Mouse (Mus musculus) hindbrain, embryonic 11.5 days (tissue): ENCODE measurements around the gene Aatk. TPM values are rescaled to one million over a fixed set of nuclear protein-coding genes. Genes with fewer than 3 reads are reported as not detected.

Experiments used
- ATAC-seq: fragments of 200-750 bp; cut with Nextera tagmentation; 2 replicates; pipeline ENCODE4 v1.8.0; 2017; ENCODE audit warnings: mild to moderate bottlenecking, moderate TSS enrichment, moderate library complexity; ENCODE audit not compliant: low FRiP score
- DNase-seq: peaks from one replicate; pipeline ENCODE4 v3.0.0-alpha.2; 2015; ENCODE audit warnings: low spot score
- H3K27ac ChIP-seq: fragments of 300-500 bp; sonication (generic); 2 replicates; pipeline ENCODE4 v1.5.1; 2014; ENCODE audit warnings: mild to moderate bottlenecking, low read depth, low read length
- H3K27me3 ChIP-seq: fragments of 300-500 bp; sonication (generic); 2 replicates; pipeline ENCODE4 v1.6.1; 2014; ENCODE audit warnings: mild to moderate bottlenecking, low read length, moderate library complexity, mixed read lengths; ENCODE audit not compliant: control insufficient read depth, insufficient read depth
- H3K36me3 ChIP-seq: fragments of 300-500 bp; sonication (generic); 2 replicates; pipeline ENCODE4 v1.6.1; 2014; ENCODE audit warnings: mild to moderate bottlenecking, low read length, moderate library complexity, mixed read lengths; ENCODE audit not compliant: control insufficient read depth, insufficient read depth
- H3K4me1 ChIP-seq: fragments of 300-500 bp; sonication (generic); replicated peaks from 2 replicates; pipeline ENCODE4 v1.6.1; 2014; ENCODE audit warnings: low read length, mixed read lengths; ENCODE audit not compliant: control insufficient read depth, insufficient read depth
- H3K4me2 ChIP-seq: fragments of 300-500 bp; sonication (generic); replicated peaks from 2 replicates; pipeline ENCODE4 v1.6.1; 2014; ENCODE audit warnings: mild to moderate bottlenecking, low read depth, low read length
- H3K4me3 ChIP-seq: fragments of 300-500 bp; sonication (generic); 2 replicates; pipeline ENCODE4 v1.5.1; 2014; ENCODE audit warnings: low read depth, low read length
- H3K9ac ChIP-seq: fragments of 300-500 bp; sonication (generic); 2 replicates; pipeline ENCODE4 v1.6.1; 2014; ENCODE audit warnings: low read depth, low read length
- H3K9me3 ChIP-seq: fragments of 300-500 bp; sonication (generic); 2 replicates; pipeline ENCODE4 v1.6.1; 2016; ENCODE audit warnings: low read length; ENCODE audit not compliant: control insufficient read depth
- WGBS: fragments of 180-500 bp; shearing (Covaris S2); extraction: QIAGEN DNeasy Blood & Tissue Kit; methylation state at CpG from one replicate; pipeline ENCODE4 v1.1.7; 2014; 5-methylcytosine and 5-hydroxymethylcytosine counted together
- polyA plus RNA-seq: library from polyadenylated mRNA; unstranded; fragments of >200 nt; fragmentation: Nextera tagmentation; extraction: Ambion mirVana; gene quantifications from 2 replicates; pipeline ENCODE4 v1.2.1, GENCODE M21; 2014

Aatk gene
- polyA plus RNA-seq, 1 experiment from 2014 or later, result 1.9 TPM

- no peak overlapping the region for H3K9ac ChIP-seq
- no peak overlapping the region for H3K4me3 ChIP-seq
- no peaks in the 10 kb centered on the region for H3K27me3 ChIP-seq
- no peak overlapping the region for H3K4me2 ChIP-seq
- no peaks in the 10 kb centered on the region for H3K36me3 ChIP-seq
- H3K9me3 ChIP-seq, result no peaks in the 10 kb centered on the region
- H3K4me1 ChIP-seq, result no peaks in the 10 kb centered on the region
- WGBS, result 71% methylated on average over 3 of the region's 3 CpGs
- H3K27ac ChIP-seq, result no peak overlapping the region
- no peak for ATAC-seq
- DNase-seq, result no peak
These were observed 65.2 kb downstream of the Aatk start for GRCm38 (mm10) chr11:119981769-119982168.

- H3K9ac ChIP-seq, result no peak overlapping the region
- H3K4me2 ChIP-seq, result no peak overlapping the region
- no peaks in the 10 kb centered on the region for H3K36me3 ChIP-seq
- WGBS, result 89% methylated on average over 10 of the region's 10 CpGs
- H3K9me3 ChIP-seq, result no peaks in the 10 kb centered on the region
- DNase-seq (no peak), ATAC-seq (no peak)
- no peaks in the 10 kb centered on the region for H3K4me1 ChIP-seq
- H3K4me3 ChIP-seq, result no peak overlapping the region
- H3K27ac ChIP-seq, result no peak overlapping the region
- no peaks in the 10 kb centered on the region for H3K27me3 ChIP-seq
These were observed 67.2 kb downstream of the Aatk start for GRCm38 (mm10) chr11:119979596-119980385.

- WGBS, result 96% methylated on average over 4 of the region's 4 CpGs
- ATAC-seq (no peak), DNase-seq (no peak)
- no peak overlapping the region for H3K9ac ChIP-seq
- no peaks in the 10 kb centered on the region for H3K36me3 ChIP-seq
- no peaks in the 10 kb centered on the region for H3K4me1 ChIP-seq
- H3K27me3 ChIP-seq, result no peaks in the 10 kb centered on the region
- no peak overlapping the region for H3K27ac ChIP-seq
- H3K9me3 ChIP-seq, result no peaks in the 10 kb centered on the region
- H3K4me2 ChIP-seq, result no peak overlapping the region
- H3K4me3 ChIP-seq, result no peak overlapping the region
These were observed 68.3 kb downstream of the Aatk start for GRCm38 (mm10) chr11:119978701-119979100.

GRCm38 (mm10) chr11:119975739-119976501 is 71.0 kb downstream of the Aatk start:
- whole genome bisulfite sequencing, result 87% methylated on average over 8 of the region's 8 CpGs
- DNase-seq (no peak), ATAC-seq (no peak)
- Histone ChIP-seq H3K4me2 (no peak overlapping the region), H3K36me3 (no peaks in the 10 kb centered on the region), H3K4me3 (no peak overlapping the region), H3K27me3 (no peaks in the 10 kb centered on the region), H3K4me1 (no peaks in the 10 kb centered on the region), H3K9ac (no peak overlapping the region), H3K27ac (no peak overlapping the region), H3K9me3 (no peaks in the 10 kb centered on the region)

- peaks cover 7% of the 10 kb centered on the region for H3K4me1 ChIP-seq
- H3K4me2 ChIP-seq, result no peak overlapping the region
- no peaks in the 10 kb centered on the region for H3K27me3 ChIP-seq
- H3K9ac ChIP-seq, result no peak overlapping the region
- H3K4me3 ChIP-seq, result no peak overlapping the region
- H3K36me3 ChIP-seq, result no peaks in the 10 kb centered on the region
- no peaks in the 10 kb centered on the region for H3K9me3 ChIP-seq
- DNase-seq (no peak), ATAC-seq (no peak)
- 82% methylated on average over 4 of the region's 4 CpGs for WGBS
- H3K27ac ChIP-seq, result no peak overlapping the region
These were observed 73.2 kb downstream of the Aatk start for GRCm38 (mm10) chr11:119973789-119974188.

GRCm38 (mm10) chr11:119970021-119970851 is 76.7 kb downstream of the Aatk start:
- Histone ChIP-seq H3K4me1 (peaks cover 7% of the 10 kb centered on the region), H3K27me3 (no peaks in the 10 kb centered on the region), H3K4me3 (no peak overlapping the region), H3K9ac (0 out of 2 replicates have a peak overlapping the region, but pooled peaks have one; percentile 7), H3K36me3 (no peaks in the 10 kb centered on the region), H3K9me3 (no peaks in the 10 kb centered on the region), H3K27ac (0 out of 2 replicates have a peak overlapping the region, but pooled peaks have one; percentile 39), H3K4me2 (no peak overlapping the region)
- ATAC-seq (no peak), DNase-seq (peak; percentile 41)
- 47% methylated on average over 12 of the region's 12 CpGs for WGBS

- ATAC-seq (no peak), DNase-seq (no peak)
- Histone ChIP-seq H3K9ac (no peak overlapping the region), H3K27ac (no peak overlapping the region), H3K9me3 (no peaks in the 10 kb centered on the region), H3K4me2 (no peak overlapping the region), H3K27me3 (no peaks in the 10 kb centered on the region), H3K36me3 (no peaks in the 10 kb centered on the region), H3K4me1 (peaks cover 10% of the 10 kb centered on the region), H3K4me3 (no peak overlapping the region)
- WGBS, result 95% methylated on average over 2 of the region's 2 CpGs
These were observed 79.1 kb downstream of the Aatk start for GRCm38 (mm10) chr11:119967892-119968291.

- peaks cover 10% of the 10 kb centered on the region for H3K4me1 ChIP-seq
- WGBS, result 75% methylated on average over 8 of the region's 8 CpGs
- no peak for ATAC-seq
These were observed 79.6 kb downstream of the Aatk start for GRCm38 (mm10) chr11:119967401-119967800.

More at GRCm38 (mm10) chr11:119967401-119967800, 79.6 kb downstream of the Aatk start:
- Histone ChIP-seq H3K27ac (no peak overlapping the region), H3K9me3 (no peaks in the 10 kb centered on the region), H3K4me2 (no peak overlapping the region), H3K9ac (no peak overlapping the region), H3K27me3 (no peaks in the 10 kb centered on the region), H3K36me3 (no peaks in the 10 kb centered on the region), H3K4me3 (no peak overlapping the region)
- no peak for DNase-seq
